Mouse (Mus musculus) kidney, postnatal 0 days (tissue): ENCODE data around the gene S100a9. TPM values are rescaled to one million over a fixed set of nuclear protein-coding genes. Genes with fewer than 3 reads are reported as not detected.

Source experiments
- ATAC-seq: fragments of 200-750 bp; cut with Nextera tagmentation; replicated peaks from 2 replicates; pipeline ENCODE4 v1.8.0; 2017; ENCODE audit warnings: low read depth, moderate number of reproducible peaks, moderate TSS enrichment, moderate library complexity; ENCODE audit not compliant: low FRiP score
- DNase-seq: peaks from one replicate; pipeline ENCODE4 v3.0.0-alpha.2; 2016; ENCODE audit warnings: low spot score
- H3K27ac ChIP-seq: fragments of 300-500 bp; sonication (generic); 2 replicates; pipeline ENCODE4 v1.5.1; 2014; ENCODE audit warnings: mild to moderate bottlenecking
- H3K27me3 ChIP-seq: fragments of 300-500 bp; sonication (generic); 2 replicates; pipeline ENCODE4 v1.6.1; 2014; ENCODE audit warnings: low read length, mixed read lengths; ENCODE audit not compliant: insufficient read depth
- H3K36me3 ChIP-seq: fragments of 300-500 bp; sonication (generic); 2 replicates; pipeline ENCODE4 v1.6.1; 2014; ENCODE audit warnings: low read length, mixed read lengths; ENCODE audit not compliant: insufficient read depth
- H3K4me1 ChIP-seq: fragments of 300-500 bp; sonication (generic); replicated peaks from 2 replicates; pipeline ENCODE4 v1.6.1; 2014; ENCODE audit warnings: antibody characterized with exemption, low read length, mixed read lengths; ENCODE audit not compliant: insufficient read depth
- H3K4me2 ChIP-seq: fragments of 300-500 bp; sonication (generic); 2 replicates; pipeline ENCODE4 v1.6.1; 2014; ENCODE audit warnings: mild to moderate bottlenecking, low read length, moderate library complexity, mixed read lengths
- H3K4me3 ChIP-seq: fragments of 300-500 bp; sonication (generic); replicated peaks from 2 replicates; pipeline ENCODE4 v1.5.1; 2014; ENCODE audit warnings: low read depth, low read length
- H3K9ac ChIP-seq: fragments of 300-500 bp; sonication (generic); 2 replicates; pipeline ENCODE4 v1.6.1; 2014; ENCODE audit warnings: low read depth, low read length
- H3K9me3 ChIP-seq: fragments of 300-500 bp; sonication (generic); replicated peaks from 2 replicates; pipeline ENCODE4 v1.6.1; 2016; ENCODE audit warnings: low read length, inconsistent platforms, mixed read lengths
- CTCF ChIP-seq: IDR thresholded peaks from 2 replicates; pipeline ENCODE4 v1.5.1; 2016; ENCODE audit warnings: antibody characterized with exemption, low read depth, mild to moderate bottlenecking, moderate library complexity
- WGBS: fragments of 180-500 bp; shearing (Covaris S2); extraction: QIAGEN DNeasy Blood & Tissue Kit; methylation state at CpG from one replicate; pipeline ENCODE4 v1.1.7; 2014; 5-methylcytosine and 5-hydroxymethylcytosine counted together
- polyA plus RNA-seq: library from polyadenylated mRNA; unstranded; fragments of >200 nt; fragmentation: Nextera tagmentation; extraction: Ambion mirVana; gene quantifications from 2 replicates; pipeline ENCODE4 v1.2.1, GENCODE M21; 2015

The S100a9 gene
- polyA plus RNA-seq = 42.4 and 42.6 TPM in 2 replicates

DNA sequence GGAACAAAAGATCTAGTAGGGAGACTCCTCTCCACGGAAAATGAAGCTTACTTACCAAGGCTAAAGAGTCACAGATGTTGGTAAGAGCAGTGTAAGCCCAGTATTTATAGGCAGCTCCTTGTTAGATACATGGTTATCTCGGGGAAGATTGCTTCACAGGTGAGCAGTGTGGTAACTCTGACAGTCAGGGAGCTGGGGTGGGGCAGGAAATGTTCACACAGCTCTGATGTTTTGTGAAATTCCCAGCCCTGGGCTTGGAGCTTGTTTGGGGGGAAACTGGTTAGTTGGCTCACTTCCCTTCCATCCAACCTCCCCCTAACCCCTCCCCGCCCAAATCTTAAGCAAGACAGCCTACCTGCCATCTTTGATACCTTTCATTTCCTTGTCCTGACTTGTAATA is at the start of gene S100a9:
TSS of gene S100a9 (minus strand) at position 109 of the 400 bp plus-strand sequence.
- ATAC-seq (no peak), DNase-seq (no peak)
- H3K27me3 ChIP-seq = no peaks in the 10 kb centered on the region
- H3K27ac ChIP-seq = no peak within 1 kb of the TSS
- H3K9ac ChIP-seq = no peak within 1 kb of the TSS
- H3K4me1 ChIP-seq = no peaks in the 10 kb centered on the region
- H3K4me3 ChIP-seq = no peak within 1 kb of the TSS
- H3K4me2 ChIP-seq = no peak within 1 kb of the TSS
- no peak for TF ChIP-seq CTCF
- no peaks in the 10 kb centered on the region for H3K36me3 ChIP-seq
- WGBS = 57% methylated on average over 3 of the region's 3 CpGs
- 0 out of 2 replicates have a peak, but pooled peaks cover 3% of the 10 kb centered on the region for H3K9me3 ChIP-seq

- no peak within 1 kb of the TSS for H3K4me2 ChIP-seq
- no peak for TF ChIP-seq CTCF
- H3K4me1 ChIP-seq = no peaks in the 10 kb centered on the region
- H3K9me3 ChIP-seq = no peaks in the 10 kb centered on the region
- no peaks in the 10 kb centered on the region for H3K36me3 ChIP-seq
- no peak within 1 kb of the TSS for H3K27ac ChIP-seq
- H3K27me3 ChIP-seq = no peaks in the 10 kb centered on the region
- H3K9ac ChIP-seq = no peak within 1 kb of the TSS
- ATAC-seq (no peak), DNase-seq (no peak)
- H3K4me3 ChIP-seq = no peak within 1 kb of the TSS
- 90% methylated on average over 3 of the region's 3 CpGs for WGBS
Measured at GRCm38 (mm10) chr3:90726606-90727005, 31.1 kb upstream of the S100a9 start, which contains the start of gene Pglyrp4. Pglyrp4 (plus strand) TSS chr3:90726906.

DNA sequence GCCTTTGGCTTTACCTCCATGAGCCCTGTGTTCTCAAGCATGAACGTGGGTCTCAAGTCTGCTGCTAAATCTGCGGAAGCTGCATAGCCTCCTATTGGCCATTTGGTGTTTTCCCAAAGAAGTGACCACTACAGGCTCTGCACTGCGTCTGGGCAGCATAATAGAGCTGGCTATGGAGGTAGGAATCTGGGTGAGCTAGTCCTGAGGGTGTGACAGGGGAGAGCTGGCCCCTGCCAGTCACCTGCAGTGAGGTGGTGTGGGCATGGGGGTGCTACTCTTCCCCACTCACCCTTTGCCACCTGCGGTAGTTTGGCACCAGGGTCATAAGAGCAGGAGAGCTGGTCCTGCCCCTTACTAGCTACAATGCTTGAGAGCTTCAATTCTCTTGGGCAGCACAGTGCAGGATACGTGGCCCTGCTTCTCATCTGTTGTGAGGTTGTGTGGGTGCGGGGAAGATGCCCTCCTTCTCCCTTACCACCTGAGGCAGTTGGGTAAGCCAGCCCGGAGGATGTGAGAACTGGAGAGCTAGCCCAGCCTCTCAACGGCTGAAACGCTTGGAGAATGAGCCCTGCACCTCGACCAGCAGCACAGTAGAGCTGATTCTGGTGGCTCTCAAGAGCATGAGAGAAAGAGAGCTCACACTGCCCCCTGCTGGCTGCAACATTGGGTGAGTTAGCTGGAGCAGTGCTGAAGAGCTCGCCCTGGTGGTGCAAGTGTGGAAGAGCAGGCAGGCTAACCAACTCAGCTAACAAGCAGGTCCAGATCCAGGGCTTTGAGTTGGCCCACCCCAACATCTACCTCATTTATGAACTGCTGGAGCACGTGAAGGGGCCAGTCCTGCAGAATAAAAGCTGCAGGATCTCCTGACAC is 14.3 kb upstream of the S100a9 start:
- TF ChIP-seq CTCF = peak; percentile 100
- H3K27me3 ChIP-seq = no peaks in the 10 kb centered on the region
- no peaks in the 10 kb centered on the region for H3K36me3 ChIP-seq
- no peaks in the 10 kb centered on the region for H3K4me1 ChIP-seq
- no peak overlapping the region for H3K4me3 ChIP-seq
- no peak overlapping the region for H3K27ac ChIP-seq
- DNase-seq = peak; percentile 89
- WGBS = 42% methylated on average over 12 of the region's 12 CpGs
- no peaks in the 10 kb centered on the region for H3K9me3 ChIP-seq
- no peak overlapping the region for H3K9ac ChIP-seq
- no peak overlapping the region for H3K4me2 ChIP-seq
- peak; percentile 84; the same call in 1 of the 2 replicates for ATAC-seq

DNA sequence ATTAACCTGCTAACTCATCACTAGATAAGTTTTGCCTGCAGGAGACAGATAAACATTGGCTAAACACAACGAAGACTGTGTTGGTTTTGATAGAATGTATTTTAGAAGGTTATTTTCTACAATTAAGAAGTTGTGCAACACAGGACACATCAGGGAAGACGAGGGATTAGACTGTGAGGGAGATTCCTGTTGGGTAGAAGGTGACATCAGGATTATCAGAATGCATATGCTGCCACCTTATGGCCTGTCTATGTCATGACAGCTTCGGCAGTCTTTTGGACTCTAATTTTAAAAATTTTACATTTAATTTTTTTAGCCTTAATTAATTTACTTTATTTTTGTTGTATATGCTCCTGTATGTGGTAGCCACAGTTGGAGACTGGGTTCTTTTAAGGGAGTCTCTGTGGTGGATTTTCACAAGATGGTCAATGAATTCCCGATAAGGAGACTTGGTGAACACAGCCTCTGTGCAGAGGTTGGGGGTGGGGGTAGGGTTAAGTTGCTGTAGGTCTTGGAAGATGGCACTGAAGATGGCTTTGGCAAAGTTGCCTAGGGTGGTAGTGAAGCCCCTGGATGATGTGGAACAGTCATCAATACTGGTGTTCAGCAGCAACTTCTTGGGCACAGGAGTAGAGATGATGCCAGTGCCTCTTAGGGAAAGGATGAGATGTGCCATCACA is 13.1 kb upstream of the S100a9 start:
- ATAC-seq (0 out of 2 replicates have a peak, but pooled peaks have one; percentile 46), DNase-seq (peak; percentile 75)
- Histone ChIP-seq H3K9me3 (no peaks in the 10 kb centered on the region), H3K4me3 (no peak overlapping the region), H3K27me3 (no peaks in the 10 kb centered on the region), H3K4me1 (no peaks in the 10 kb centered on the region), H3K9ac (no peak overlapping the region), H3K4me2 (no peak overlapping the region), H3K36me3 (no peaks in the 10 kb centered on the region), H3K27ac (no peak overlapping the region)
- 19% methylated on average over 4 of the region's 4 CpGs for WGBS
- peak; percentile 74 for TF ChIP-seq CTCF

DNA sequence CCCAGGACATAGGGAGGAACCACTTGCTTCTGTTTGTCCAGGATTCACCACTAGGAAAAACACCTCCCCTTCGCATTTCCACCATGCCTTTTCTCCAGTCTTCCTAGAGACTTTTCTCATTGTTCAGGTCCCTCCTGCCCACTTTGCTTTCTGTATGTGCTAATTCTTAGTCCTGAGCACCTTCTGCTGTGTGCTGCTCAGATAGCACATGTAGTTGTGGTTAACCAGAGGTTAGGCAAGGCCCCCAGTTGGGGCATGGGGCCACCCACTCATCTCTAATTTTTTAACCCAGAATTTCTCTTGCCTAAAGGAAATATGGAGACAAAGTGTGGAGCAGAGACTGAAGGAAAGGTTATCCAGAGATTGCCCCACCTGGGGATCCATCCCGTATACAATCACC is 6.7 kb upstream of the S100a9 start:
- no peak overlapping the region for H3K4me2 ChIP-seq
- H3K27ac ChIP-seq = no peak overlapping the region
- TF ChIP-seq CTCF = no peak
- no peak overlapping the region for H3K9ac ChIP-seq
- no peak for ATAC-seq
- 85% methylated on average over 2 of the region's 2 CpGs for WGBS
- H3K4me3 ChIP-seq = no peak overlapping the region
- no peaks in the 10 kb centered on the region for H3K27me3 ChIP-seq
- no peaks in the 10 kb centered on the region for H3K4me1 ChIP-seq
- H3K9me3 ChIP-seq = no peaks in the 10 kb centered on the region
- no peaks in the 10 kb centered on the region for H3K36me3 ChIP-seq
- no peak for DNase-seq

- Histone ChIP-seq H3K27me3 (no peaks in the 10 kb centered on the region), H3K9me3 (0 out of 2 replicates have a peak, but pooled peaks cover 3% of the 10 kb centered on the region), H3K4me3 (no peak overlapping the region), H3K27ac (no peak overlapping the region), H3K4me2 (no peak overlapping the region), H3K4me1 (no peaks in the 10 kb centered on the region), H3K36me3 (no peaks in the 10 kb centered on the region), H3K9ac (no peak overlapping the region)
- 71% methylated on average over 2 of the region's 2 CpGs for WGBS
- ATAC-seq (no peak), DNase-seq (no peak)
- no peak for TF ChIP-seq CTCF
Measured at GRCm38 (mm10) chr3:90693496-90693895, 2.0 kb downstream of the S100a9 start.
